Mouse (Mus musculus) CH12.LX (cell line): ENCODE measurements around the gene Klhl8. TPM values are rescaled to one million over a fixed set of nuclear protein-coding genes. Genes with fewer than 3 reads are reported as not detected.

Experiments
- DNase-seq: peaks from one replicate; pipeline ENCODE4 v3.0.0-alpha.2; 2013; ENCODE audit errors: extremely low read depth
- H3K27ac ChIP-seq: 2 replicates; pipeline ENCODE4 v1.5.1; 2012; ENCODE audit warnings: low read depth, mild to moderate bottlenecking, control low read depth, moderate library complexity; ENCODE audit not compliant: insufficient read depth
- H3K27me3 ChIP-seq: replicated peaks from 2 replicates; pipeline ENCODE3; 2012; ENCODE audit warnings: inconsistent platforms
- H3K36me3 ChIP-seq, 2 experiments: replicated peaks in 1 of 2; 2 replicates each; pipeline versions ENCODE3 to v1.6.1; 2012; ENCODE audit warnings: inconsistent platforms in 1 of 2, low read length in 1 of 2, mild to moderate bottlenecking in 1 of 2, mixed read lengths in 1 of 2, moderate library complexity in 1 of 2; ENCODE audit not compliant: control insufficient read depth in 1 of 2, insufficient read depth in 1 of 2
- H3K4me1 ChIP-seq, 2 experiments: 2 replicates each; pipeline ENCODE4 v1.6.1; 2012; ENCODE audit warnings: inconsistent platforms in 1 of 2, moderate library complexity in 1 of 2; ENCODE audit not compliant: insufficient read depth in 2 of 2, control insufficient read depth in 1 of 2
- H3K4me2 ChIP-seq: 2 replicates; pipeline ENCODE4 v1.6.1; 2012; ENCODE audit warnings: low read depth, mild to moderate bottlenecking, control low read depth; ENCODE audit not compliant: poor library complexity, insufficient read depth, severe bottlenecking
- H3K4me3 ChIP-seq, 3 experiments: fragments of 150-350 bp in 1 of 3; sonication (generic) in 1 of 3; replicated peaks in 1 of 3; 2 replicates each; pipeline versions ENCODE3 to v1.5.1; 2011 to 2012; ENCODE audit warnings: low read depth in 2 of 3, low read length in 2 of 3, mild to moderate bottlenecking in 2 of 3, moderate library complexity in 2 of 3, control low read depth in 1 of 3, improper control_type of control experiment in 1 of 3, inconsistent platforms in 1 of 3, mixed read lengths in 1 of 3; ENCODE audit not compliant: poor library complexity in 1 of 3
- H3K79me2 ChIP-seq: replicated peaks from 2 replicates; pipeline ENCODE4 v1.6.1; 2012; ENCODE audit warnings: mild to moderate bottlenecking, moderate library complexity; ENCODE audit not compliant: control insufficient read depth, poor library complexity, insufficient read depth, severe bottlenecking; ENCODE audit errors: extremely low read depth
- H3K9ac ChIP-seq: 2 replicates; pipeline ENCODE4 v1.6.1; 2012; ENCODE audit warnings: low read depth, mild to moderate bottlenecking, control low read depth, moderate library complexity; ENCODE audit not compliant: insufficient read depth
- H3K9me3 ChIP-seq: replicated peaks from 2 replicates; pipeline ENCODE3; 2012; ENCODE audit warnings: low read length, inconsistent platforms, mixed read lengths
- CHD1 ChIP-seq: IDR thresholded peaks from 2 replicates; pipeline ENCODE4 v1.6.1; 2012; ENCODE audit warnings: low read depth, low read length, improper control_type of control experiment, inconsistent platforms
- ELF1 ChIP-seq: IDR thresholded peaks from 2 replicates; pipeline ENCODE4 v1.6.1; 2014; ENCODE audit warnings: low read depth, mild to moderate bottlenecking, inconsistent platforms, low read length, improper control_type of control experiment
- EP300 ChIP-seq: IDR thresholded peaks from 2 replicates; pipeline ENCODE4 v1.6.1; 2011; ENCODE audit warnings: low read length, improper control_type of control experiment
- ETS1 ChIP-seq: conservative IDR thresholded peaks from 2 replicates; pipeline ENCODE4 v1.6.1; 2012; ENCODE audit warnings: low read depth, mild to moderate bottlenecking, inconsistent platforms, low read length, improper control_type of control experiment, moderate library complexity
- GABPA ChIP-seq: IDR thresholded peaks from 2 replicates; pipeline ENCODE4 v1.6.1; 2012; ENCODE audit warnings: low read depth, low read length, improper control_type of control experiment, inconsistent platforms; ENCODE audit not compliant: insufficient replicate concordance
- HCFC1 ChIP-seq: IDR thresholded peaks from 2 replicates; pipeline ENCODE4 v1.6.1; 2012; ENCODE audit warnings: low read depth, mild to moderate bottlenecking, inconsistent platforms, low read length, improper control_type of control experiment
- IRF4 ChIP-seq: IDR thresholded peaks from 2 replicates; pipeline ENCODE4 v1.6.1; 2014; ENCODE audit warnings: low read depth, mild to moderate bottlenecking, inconsistent platforms, low read length, improper control_type of control experiment
- JUND ChIP-seq: conservative IDR thresholded peaks from 2 replicates; pipeline ENCODE4 v1.6.1; 2011; ENCODE audit warnings: low read depth, low read length, improper control_type of control experiment
- KAT2A ChIP-seq: IDR thresholded peaks from 2 replicates; pipeline ENCODE4 v1.6.1; 2012; ENCODE audit warnings: low read length, improper control_type of control experiment, inconsistent platforms; ENCODE audit not compliant: insufficient replicate concordance
- MAFK ChIP-seq: IDR thresholded peaks from 2 replicates; pipeline ENCODE4 v1.6.1; 2011; ENCODE audit warnings: low read length, improper control_type of control experiment; ENCODE audit not compliant: insufficient replicate concordance
- MAX ChIP-seq: IDR thresholded peaks from 2 replicates; pipeline ENCODE4 v1.6.1; 2011; ENCODE audit warnings: low read length, improper control_type of control experiment
- MEF2A ChIP-seq: IDR thresholded peaks from 2 replicates; pipeline ENCODE4 v1.6.1; 2014; ENCODE audit warnings: low read depth, mild to moderate bottlenecking, inconsistent platforms, low read length, improper control_type of control experiment, borderline replicate concordance
- MYC ChIP-seq: IDR thresholded peaks from 2 replicates; pipeline ENCODE4 v1.6.1; 2011; ENCODE audit warnings: low read depth, mild to moderate bottlenecking, improper control_type of control experiment, low read length
- POLR2A ChIP-seq: IDR thresholded peaks from 2 replicates; pipeline ENCODE4 v1.6.1; 2011; ENCODE audit warnings: low read depth, mild to moderate bottlenecking, improper control_type of control experiment, low read length
- RAD21 ChIP-seq: IDR thresholded peaks from 2 replicates; pipeline ENCODE4 v1.6.1; 2011; ENCODE audit warnings: low read depth, mild to moderate bottlenecking, low read length, improper control_type of control experiment, moderate library complexity
- RCOR1 ChIP-seq: conservative IDR thresholded peaks from 2 replicates; pipeline ENCODE4 v1.6.1; 2012; ENCODE audit warnings: low read depth, mild to moderate bottlenecking, inconsistent platforms, low read length, improper control_type of control experiment
- SMC3 ChIP-seq: IDR thresholded peaks from 2 replicates; pipeline ENCODE4 v1.6.1; 2011; ENCODE audit warnings: low read depth, low read length, improper control_type of control experiment
- TCF12 ChIP-seq: IDR thresholded peaks from 2 replicates; pipeline ENCODE4 v1.6.1; 2014; ENCODE audit warnings: low read depth, mild to moderate bottlenecking, inconsistent platforms, low read length, improper control_type of control experiment
- ZC3H11A ChIP-seq: IDR thresholded peaks from 2 replicates; pipeline ENCODE4 v1.6.1; 2012; ENCODE audit warnings: low read depth, mild to moderate bottlenecking, inconsistent platforms, low read length, improper control_type of control experiment
- ZKSCAN1 ChIP-seq: IDR thresholded peaks from 2 replicates; pipeline ENCODE4 v1.6.1; 2012; ENCODE audit warnings: low read depth, inconsistent platforms, low read length, improper control_type of control experiment, borderline replicate concordance
- ZMIZ1 ChIP-seq: IDR thresholded peaks from 2 replicates; pipeline ENCODE4 v1.6.1; 2012; ENCODE audit warnings: low read depth, mild to moderate bottlenecking, inconsistent platforms, low read length, improper control_type of control experiment
- ZNF384 ChIP-seq: IDR thresholded peaks from 2 replicates; pipeline ENCODE4 v1.6.1; 2012; ENCODE audit warnings: low read depth, low read length, improper control_type of control experiment, inconsistent platforms
- dilution Hi-C: fragments of 300-500 bp; cut with MboI; formaldehyde crosslinking; loops from 2 replicates; pipeline ENCODE4 v1.14.3; 2020; ENCODE audit warnings: low sequenced_read_pairs; ENCODE audit not compliant: extremely low pct_unique_long_range_greater_than_20kb, extremely low pct_ligation_motif_present
- in situ Hi-C: fragments of 300-500 bp; cut with MboI; formaldehyde crosslinking; loops from 3 replicates; pipeline ENCODE4 v1.14.3; 2019; ENCODE audit warnings: low sequenced_read_pairs, low pct_ligation_motif_present, low pct_unique_long_range_greater_than_20kb, mixed read lengths
- polyA plus RNA-seq: library from polyadenylated mRNA; unstranded; fragments of >175 nt; gene quantifications from 2 replicates; pipeline ENCODE4 v1.2.1, GENCODE M21; 2012; ENCODE audit warnings: low read depth; ENCODE audit not compliant: insufficient read length
- total RNA-seq, 2 experiments: library from RNA; depleted of rRNA; stranded (reverse); fragments of 300-350 nt in 1 of 2; fragments of >200 nt in 1 of 2; gene quantifications; 2 replicates each; pipeline ENCODE4 v1.2.3; 2012 to 2014

Klhl8 gene
- total and polyA plus RNA-seq, 3 experiments, result 3.4 to 15.6 (median 5.4) TPM

- Histone ChIP-seq H3K9me3 (no peaks in the 10 kb centered on the region), H3K27me3 (no peaks in the 10 kb centered on the region), H3K4me2 (no peak overlapping the region), H3K79me2 (no peaks in the 10 kb centered on the region; the same call in 1 of the 2 replicates), H3K36me3 (peaks cover 0 to 4% of the 10 kb centered on the region in 2 experiments), H3K4me3 (no peak overlapping the region), H3K9ac (no peak overlapping the region), H3K27ac (no peak overlapping the region), H3K4me1 (no peaks in the 10 kb centered on the region)
- TF ChIP-seq ELF1 (no peak), ZMIZ1 (no peak), ZKSCAN1 (no peak), MAFK (no peak), HCFC1 (no peak), MYC (no peak), POLR2A (no peak), EP300 (no peak), KAT2A (no peak), JUND (no peak), RCOR1 (no peak), GABPA (no peak)
- dilution Hi-C loops (no loop called here), in situ Hi-C loops (no loop called here)
- no peak for DNase-seq
Observed at GRCm38 (mm10) chr5:103898310-103898709, 12.7 kb downstream of the Klhl8 start.

- dilution Hi-C loops (no loop called here), in situ Hi-C loops (no loop called here)
Observed at GRCm38 (mm10) chr5:103889766-103890165, 21.3 kb downstream of the Klhl8 start.

More at GRCm38 (mm10) chr5:103889766-103890165, 21.3 kb downstream of the Klhl8 start:
- Histone ChIP-seq H3K27me3 (no peaks in the 10 kb centered on the region), H3K9me3 (no peaks in the 10 kb centered on the region), H3K4me2 (no peak overlapping the region), H3K9ac (no peak overlapping the region), H3K4me1 (no peaks in the 10 kb centered on the region), H3K4me3 (no peak overlapping the region), H3K36me3 (peaks cover 8 to 21% of the 10 kb centered on the region in 2 experiments), H3K27ac (no peak overlapping the region), H3K79me2 (no peaks in the 10 kb centered on the region; the same call in 1 of the 2 replicates)
- no peak for TF ChIP-seq TCF12
- no peak for TF ChIP-seq ETS1
- no peak for TF ChIP-seq EP300
- no peak for TF ChIP-seq HCFC1
- TF ChIP-seq ZC3H11A, result no peak
- no peak for TF ChIP-seq SMC3
- TF ChIP-seq CHD1, result no peak
- no peak for TF ChIP-seq ZKSCAN1
- no peak for TF ChIP-seq IRF4
- TF ChIP-seq POLR2A, result no peak
- no peak for TF ChIP-seq MAX
- TF ChIP-seq JUND, result no peak
- TF ChIP-seq ZNF384, result no peak
- TF ChIP-seq RAD21, result no peak
- TF ChIP-seq MEF2A, result no peak
- DNase-seq, result no peak
